Mouse (Mus musculus) stomach, embryonic 16.5 days (tissue): ENCODE data around the gene Camkmt. TPM values are rescaled to one million over a fixed set of nuclear protein-coding genes. Genes with fewer than 3 reads are reported as not detected.

Experiments used
- ATAC-seq: fragments of 200-750 bp; cut with Nextera tagmentation; 2 replicates; pipeline ENCODE4 v1.8.0; 2017; ENCODE audit warnings: moderate number of reproducible peaks, moderate TSS enrichment; ENCODE audit not compliant: insufficient read depth, low FRiP score
- H3K27ac ChIP-seq: fragments of 300-500 bp; sonication (generic); 2 replicates; pipeline ENCODE4 v1.5.1; 2014; ENCODE audit warnings: low read length
- H3K27me3 ChIP-seq: fragments of 300-500 bp; sonication (generic); 2 replicates; pipeline ENCODE4 v1.6.1; 2014; ENCODE audit warnings: low read length, control low read depth, mixed read lengths; ENCODE audit not compliant: control insufficient read depth, insufficient read depth
- H3K36me3 ChIP-seq: fragments of 300-500 bp; sonication (generic); 2 replicates; pipeline ENCODE4 v1.6.1; 2014; ENCODE audit warnings: low read length; ENCODE audit not compliant: control insufficient read depth, insufficient read depth
- H3K4me1 ChIP-seq: fragments of 300-500 bp; sonication (generic); 2 replicates; pipeline ENCODE4 v1.6.1; 2014; ENCODE audit warnings: low read length, control low read depth, mixed read lengths; ENCODE audit not compliant: control insufficient read depth, insufficient read depth
- H3K4me2 ChIP-seq: fragments of 300-500 bp; sonication (generic); 2 replicates; pipeline ENCODE4 v1.6.1; 2014; ENCODE audit warnings: low read depth, low read length, mixed read lengths
- H3K4me3 ChIP-seq: fragments of 300-500 bp; sonication (generic); replicated peaks from 2 replicates; pipeline ENCODE4 v1.5.1; 2014; ENCODE audit warnings: mild to moderate bottlenecking, low read length
- H3K9ac ChIP-seq: fragments of 300-500 bp; sonication (generic); 2 replicates; pipeline ENCODE4 v1.6.1; 2014; ENCODE audit warnings: low read length
- H3K9me3 ChIP-seq: fragments of 300-500 bp; sonication (generic); replicated peaks from 2 replicates; pipeline ENCODE4 v1.6.1; 2016; ENCODE audit warnings: low read length, control low read depth; ENCODE audit not compliant: control insufficient read depth
- WGBS: fragments of 180-500 bp; shearing (Covaris S2); extraction: QIAGEN DNeasy Blood & Tissue Kit; methylation state at CpG from one replicate; pipeline ENCODE4 v1.1.7; 2014; 5-methylcytosine and 5-hydroxymethylcytosine counted together
- polyA plus RNA-seq: library from polyadenylated mRNA; unstranded; fragments of >200 nt; fragmentation: Nextera tagmentation; extraction: Ambion mirVana; gene quantifications from 2 replicates; pipeline ENCODE4 v1.2.1, GENCODE M21; 2015

Camkmt gene
- polyA plus RNA-seq, 1 experiment from 2014 or later = 13.7 TPM

GRCm38 (mm10) chr17:85469776-85470175, 379.4 kb downstream of the Camkmt start:
- Histone ChIP-seq H3K36me3 (no peaks in the 10 kb centered on the region), H3K4me2 (no peak overlapping the region), H3K27me3 (peaks cover 81% of the 10 kb centered on the region), H3K27ac (no peak overlapping the region), H3K9me3 (peaks cover 5% of the 10 kb centered on the region; the same call in 1 of the 2 replicates), H3K9ac (no peak overlapping the region), H3K4me3 (no peak overlapping the region), H3K4me1 (peaks cover 3% of the 10 kb centered on the region; the same call in 1 of the 2 replicates)
- no peak for ATAC-seq
- WGBS = 72% methylated on average over 4 of the region's 4 CpGs

- no peak for ATAC-seq
- H3K4me3 ChIP-seq = no peak overlapping the region
- peaks cover 70% of the 10 kb centered on the region for H3K27me3 ChIP-seq
- WGBS = 8% methylated on average over 5 of the region's 5 CpGs
- H3K9ac ChIP-seq = no peak overlapping the region
- H3K4me2 ChIP-seq = no peak overlapping the region
- H3K27ac ChIP-seq = no peak overlapping the region
- no peaks in the 10 kb centered on the region for H3K36me3 ChIP-seq
- H3K4me1 ChIP-seq = no peaks in the 10 kb centered on the region
- peaks cover 5% of the 10 kb centered on the region; the same call in 1 of the 2 replicates for H3K9me3 ChIP-seq
These were observed 382.4 kb downstream of the Camkmt start for GRCm38 (mm10) chr17:85472687-85473202.

- Histone ChIP-seq H3K36me3 (no peaks in the 10 kb centered on the region), H3K9me3 (peaks cover 5% of the 10 kb centered on the region; the same call in 1 of the 2 replicates), H3K27me3 (peaks cover 70% of the 10 kb centered on the region), H3K9ac (no peak overlapping the region), H3K27ac (no peak overlapping the region), H3K4me2 (no peak overlapping the region), H3K4me3 (no peak overlapping the region), H3K4me1 (no peaks in the 10 kb centered on the region)
- WGBS = 5% methylated on average over 16 of the region's 16 CpGs
- no peak for ATAC-seq
These were observed 382.9 kb downstream of the Camkmt start for GRCm38 (mm10) chr17:85473217-85473616.

- WGBS = 5% methylated on average over 8 of the region's 8 CpGs
- Histone ChIP-seq H3K27me3 (peaks cover 67% of the 10 kb centered on the region), H3K4me3 (no peak overlapping the region), H3K9ac (no peak overlapping the region), H3K36me3 (no peaks in the 10 kb centered on the region), H3K4me1 (no peaks in the 10 kb centered on the region), H3K27ac (no peak overlapping the region), H3K4me2 (no peak overlapping the region), H3K9me3 (peaks cover 5% of the 10 kb centered on the region; the same call in 1 of the 2 replicates)
- no peak for ATAC-seq
These were observed 383.5 kb downstream of the Camkmt start for GRCm38 (mm10) chr17:85473881-85474280.

- Histone ChIP-seq H3K9ac (no peak overlapping the region), H3K4me3 (no peak overlapping the region), H3K36me3 (no peaks in the 10 kb centered on the region), H3K4me2 (no peak overlapping the region), H3K27ac (no peak overlapping the region), H3K27me3 (peaks cover 62% of the 10 kb centered on the region), H3K9me3 (no peaks in the 10 kb centered on the region), H3K4me1 (no peaks in the 10 kb centered on the region)
- 85% methylated on average over 8 of the region's 8 CpGs for WGBS
- no peak for ATAC-seq
These were observed 390.9 kb downstream of the Camkmt start for GRCm38 (mm10) chr17:85481241-85481640.

- WGBS = 84% methylated on average over 5 of the region's 5 CpGs
- no peak overlapping the region for H3K9ac ChIP-seq
- H3K27me3 ChIP-seq = peaks cover 69% of the 10 kb centered on the region
- no peaks in the 10 kb centered on the region for H3K9me3 ChIP-seq
- ATAC-seq = no peak
- peaks cover 3% of the 10 kb centered on the region; the same call in 1 of the 2 replicates for H3K4me1 ChIP-seq
- no peak overlapping the region for H3K4me3 ChIP-seq
- no peak overlapping the region for H3K27ac ChIP-seq
- no peak overlapping the region for H3K4me2 ChIP-seq
- H3K36me3 ChIP-seq = no peaks in the 10 kb centered on the region
These were observed 392.7 kb downstream of the Camkmt start for GRCm38 (mm10) chr17:85483086-85483485.

GRCm38 (mm10) chr17:85484015-85484414, 393.7 kb downstream of the Camkmt start:
- Histone ChIP-seq H3K9me3 (no peaks in the 10 kb centered on the region), H3K27ac (no peak overlapping the region), H3K4me2 (no peak overlapping the region), H3K36me3 (no peaks in the 10 kb centered on the region), H3K9ac (no peak overlapping the region), H3K27me3 (peaks cover 74% of the 10 kb centered on the region), H3K4me1 (peaks cover 3% of the 10 kb centered on the region; the same call in 1 of the 2 replicates), H3K4me3 (no peak overlapping the region)
- WGBS = 38% methylated on average over 8 of the region's 8 CpGs
- ATAC-seq = 0 out of 2 replicates have a peak, but pooled peaks have one; percentile 44

- Histone ChIP-seq H3K36me3 (no peaks in the 10 kb centered on the region), H3K9ac (no peak overlapping the region), H3K9me3 (no peaks in the 10 kb centered on the region), H3K4me1 (peaks cover 3% of the 10 kb centered on the region; the same call in 1 of the 2 replicates), H3K27me3 (peaks cover 79% of the 10 kb centered on the region), H3K27ac (no peak overlapping the region), H3K4me3 (no peak overlapping the region), H3K4me2 (no peak overlapping the region)
- no peak for ATAC-seq
- WGBS = 29% methylated on average over 5 of the region's 5 CpGs
These were observed 394.2 kb downstream of the Camkmt start for GRCm38 (mm10) chr17:85484526-85484925.

- Histone ChIP-seq H3K27me3 (peaks cover 82% of the 10 kb centered on the region), H3K4me3 (0 out of 2 replicates have a peak overlapping the region, but pooled peaks have one; percentile 1)
These were observed 395.0 kb downstream of the Camkmt start for GRCm38 (mm10) chr17:85485065-85485945.

More at GRCm38 (mm10) chr17:85485065-85485945, 395.0 kb downstream of the Camkmt start:
- Histone ChIP-seq H3K36me3 (no peaks in the 10 kb centered on the region), H3K9me3 (no peaks in the 10 kb centered on the region), H3K4me1 (peaks cover 3% of the 10 kb centered on the region; the same call in 1 of the 2 replicates), H3K4me2 (peak overlapping the region; percentile 27; the same call in 1 of the 2 replicates), H3K27ac (no peak overlapping the region), H3K9ac (no peak overlapping the region)
- 2% methylated on average over 30 of the region's 30 CpGs for WGBS
- ATAC-seq = no peak
